In genomic region chr1:21600606-21601005, GRCm38 (mm10) we compare ENCODE assay signal across 17 mouse cellular contexts.
"Had no signal": no experiment of that assay in that cellular context is flagged by ENCODE, and none has a peak within 500 bp of the region (broad histone marks: within the 10 kb centered on the region; RNA-seq: fewer than 3 reads in every experiment).

No protein-coding gene starts in this region.

- DNase-seq: gastrocnemius, adult 2 months; gastrocnemius, postnatal 10 days; gastrocnemius, postnatal 25 days; heart, adult 18-20 months; heart, postnatal 10 days; heart, postnatal 4 days; kidney, adult 18-20 months; kidney, adult 8-10 months; kidney, postnatal 10 days; kidney, postnatal 25 days; kidney, postnatal 4 days; left cerebral cortex, postnatal 4 days had no signal

- ATAC-seq: hindbrain, embryonic 16.5 days; inflammation-experienced regulatory T-cells, adult 6 months; intestine, embryonic 15.5 days; intestine, postnatal 0 days; liver, embryonic 12.5 days had no signal
